Mouse (Mus musculus): ENCODE results near the gene Olfr1532-ps1. TPM values are rescaled to one million over a fixed set of nuclear protein-coding genes. Genes with fewer than 3 reads are reported as not detected.

Olfr1532-ps1 gene
- polyA plus RNA-seq, 1 experiment from 2014 or later: not detected

Other genes with a start within 250 kb of the Olfr1532-ps1 start
- gene Olfr693, start 227.4 kb upstream of the Olfr1532-ps1 start, polyA plus RNA-seq (2014; fragmentation: Nextera tagmentation; extraction: Ambion mirVana): not detected in 2 replicates
- not detected in 2 replicates for gene Olfr694, start 216.2 kb upstream of the Olfr1532-ps1 start, polyA plus RNA-seq (2014; fragmentation: Nextera tagmentation; extraction: Ambion mirVana)
- gene Olfr695, start 191.6 kb upstream of the Olfr1532-ps1 start, polyA plus RNA-seq (2014; fragmentation: Nextera tagmentation; extraction: Ambion mirVana): not detected in 2 replicates
- gene Olfr697, start 165.6 kb upstream of the Olfr1532-ps1 start, polyA plus RNA-seq (2014; fragmentation: Nextera tagmentation; extraction: Ambion mirVana): not detected in 2 replicates
- gene Olfr698, start 152.6 kb upstream of the Olfr1532-ps1 start, polyA plus RNA-seq (2014; fragmentation: Nextera tagmentation; extraction: Ambion mirVana): not detected in 2 replicates
- not detected in 2 replicates for gene Olfr699, start 114.8 kb upstream of the Olfr1532-ps1 start, polyA plus RNA-seq (2014; fragmentation: Nextera tagmentation; extraction: Ambion mirVana)
- not detected in 2 replicates for gene Olfr700, start 99.2 kb upstream of the Olfr1532-ps1 start, polyA plus RNA-seq (2014; fragmentation: Nextera tagmentation; extraction: Ambion mirVana)
- not detected in 2 replicates for gene Olfr701, start 93.9 kb upstream of the Olfr1532-ps1 start, polyA plus RNA-seq (2014; fragmentation: Nextera tagmentation; extraction: Ambion mirVana)
- gene Olfr702, start 74.1 kb upstream of the Olfr1532-ps1 start, polyA plus RNA-seq (2014; fragmentation: Nextera tagmentation; extraction: Ambion mirVana): not detected in 2 replicates
- not detected in 2 replicates for gene Olfr703, start 64.6 kb upstream of the Olfr1532-ps1 start, polyA plus RNA-seq (2014; fragmentation: Nextera tagmentation; extraction: Ambion mirVana)
- gene Olfr704, start 44.8 kb upstream of the Olfr1532-ps1 start, polyA plus RNA-seq (2014; fragmentation: Nextera tagmentation; extraction: Ambion mirVana): not detected in 2 replicates
- gene Olfr705, start 31.1 kb upstream of the Olfr1532-ps1 start, polyA plus RNA-seq (2014; fragmentation: Nextera tagmentation; extraction: Ambion mirVana): not detected in 2 replicates
- gene Olfr706, start 19.8 kb upstream of the Olfr1532-ps1 start, polyA plus RNA-seq (2014; fragmentation: Nextera tagmentation; extraction: Ambion mirVana): not detected in 2 replicates
- gene Olfr707, start 6.8 kb upstream of the Olfr1532-ps1 start, polyA plus RNA-seq (2014; fragmentation: Nextera tagmentation; extraction: Ambion mirVana): not detected in 2 replicates
- not detected in 2 replicates for gene Olfr709-ps1, start 24.2 kb downstream of the Olfr1532-ps1 start, polyA plus RNA-seq (2014; fragmentation: Nextera tagmentation; extraction: Ambion mirVana)
- gene Olfr710, start 40.3 kb downstream of the Olfr1532-ps1 start, polyA plus RNA-seq (2014; fragmentation: Nextera tagmentation; extraction: Ambion mirVana): not detected in 2 replicates
- not detected in 2 replicates for gene Olfr6, start 55.9 kb downstream of the Olfr1532-ps1 start, polyA plus RNA-seq (2014; fragmentation: Nextera tagmentation; extraction: Ambion mirVana)
- not detected in 2 replicates for gene Olfr711, start 67.5 kb downstream of the Olfr1532-ps1 start, polyA plus RNA-seq (2014; fragmentation: Nextera tagmentation; extraction: Ambion mirVana)
- not detected in 2 replicates for gene Olfr2, start 98.1 kb downstream of the Olfr1532-ps1 start, polyA plus RNA-seq (2014; fragmentation: Nextera tagmentation; extraction: Ambion mirVana)
- not detected in 2 replicates for gene Olfr713, start 123.2 kb downstream of the Olfr1532-ps1 start, polyA plus RNA-seq (2014; fragmentation: Nextera tagmentation; extraction: Ambion mirVana)
- gene Olfr714, start 163.0 kb downstream of the Olfr1532-ps1 start, polyA plus RNA-seq (2014; fragmentation: Nextera tagmentation; extraction: Ambion mirVana): not detected in 2 replicates
- not detected in 2 replicates for gene Olfr17, start 185.2 kb downstream of the Olfr1532-ps1 start, polyA plus RNA-seq (2014; fragmentation: Nextera tagmentation; extraction: Ambion mirVana)
- not detected in 2 replicates for gene Olfr715b, start 202.4 kb downstream of the Olfr1532-ps1 start, polyA plus RNA-seq (2014; fragmentation: Nextera tagmentation; extraction: Ambion mirVana)
- gene Olfr715, start 223.1 kb downstream of the Olfr1532-ps1 start, polyA plus RNA-seq (2014; fragmentation: Nextera tagmentation; extraction: Ambion mirVana): not detected in 2 replicates
- gene Olfr716, start 230.3 kb downstream of the Olfr1532-ps1 start, polyA plus RNA-seq (2014; fragmentation: Nextera tagmentation; extraction: Ambion mirVana): not detected in 2 replicates

Data from neural tube, embryonic 11.5 days (tissue).